Mouse (Mus musculus) testis, adult 2 months (tissue): ENCODE data around the gene Ctdsp1.

Experiments
- CTCF ChIP-seq: fragments of 200-500 bp; IDR thresholded peaks from 2 replicates; pipeline ENCODE4 v1.5.1; 2012; ENCODE audit warnings: low read depth, mild to moderate bottlenecking, inconsistent platforms, low read length, moderate library complexity; ENCODE audit not compliant: control insufficient read depth, insufficient read depth, insufficient replicate concordance
- POLR2A ChIP-seq: fragments of 200-500 bp; IDR thresholded peaks from 2 replicates; pipeline ENCODE4 v1.6.1; 2012; ENCODE audit warnings: low read depth, mild to moderate bottlenecking, inconsistent platforms, low read length, moderate library complexity; ENCODE audit not compliant: control insufficient read depth

GRCm38 (mm10) chr1:74373372-74373771, 17.9 kb upstream of the Ctdsp1 start:
- TF ChIP-seq POLR2A (no peak), CTCF (no peak)
